Mouse (Mus musculus) ZHBTc4 (cell line): ENCODE results near the gene Trp53i11.

ENCODE experiments used
- DNase-seq: peaks from one replicate; pipeline ENCODE4 v3.0.0-alpha.2; 2011; ENCODE audit warnings: low read depth, low spot score

Trp53i11 gene

GRCm38 (mm10) chr2:93171929-93172328 lies 15.4 kb upstream of the Trp53i11 start:
- DNase-seq = no peak

- no peak for DNase-seq
Observed at GRCm38 (mm10) chr2:93172460-93172859, 14.9 kb upstream of the Trp53i11 start.

- no peak for DNase-seq
Observed at GRCm38 (mm10) chr2:93174159-93174558, 13.2 kb upstream of the Trp53i11 start.

- no peak for DNase-seq
Observed at GRCm38 (mm10) chr2:93175278-93175677, 12.1 kb upstream of the Trp53i11 start.

GRCm38 (mm10) chr2:93175721-93176120 lies 11.6 kb upstream of the Trp53i11 start:
- no peak for DNase-seq

- DNase-seq = no peak
Observed at GRCm38 (mm10) chr2:93176193-93176798, 11.1 kb upstream of the Trp53i11 start.

GRCm38 (mm10) chr2:93176871-93177667 lies 10.3 kb upstream of the Trp53i11 start:
- DNase-seq = peak; percentile 93

- DNase-seq = peak; percentile 30
Observed at GRCm38 (mm10) chr2:93177668-93178312, 9.6 kb upstream of the Trp53i11 start.

GRCm38 (mm10) chr2:93178313-93178677 lies 9.1 kb upstream of the Trp53i11 start:
- no peak for DNase-seq

GRCm38 (mm10) chr2:93179603-93180002 lies 7.7 kb upstream of the Trp53i11 start:
- no peak for DNase-seq

- peak; percentile 34 for DNase-seq
Observed at GRCm38 (mm10) chr2:93180077-93180844, 7.1 kb upstream of the Trp53i11 start.

GRCm38 (mm10) chr2:93182859-93183258 lies 4.5 kb upstream of the Trp53i11 start:
- no peak for DNase-seq

- peak; percentile 57 for DNase-seq
Observed at GRCm38 (mm10) chr2:93188020-93188760, 842 bp downstream of the Trp53i11 start.

- DNase-seq = peak; percentile 64
Observed at GRCm38 (mm10) chr2:93188761-93189458, 1.6 kb downstream of the Trp53i11 start.

- DNase-seq = peak; percentile 39
Observed at GRCm38 (mm10) chr2:93190771-93191487, 3.6 kb downstream of the Trp53i11 start.

- peak; percentile 57 for DNase-seq
Observed at GRCm38 (mm10) chr2:93191488-93192181, 4.3 kb downstream of the Trp53i11 start.

- no peak for DNase-seq
Observed at GRCm38 (mm10) chr2:93192182-93192560, 4.8 kb downstream of the Trp53i11 start.

- DNase-seq = no peak
Observed at GRCm38 (mm10) chr2:93192671-93193080, 5.3 kb downstream of the Trp53i11 start.

- DNase-seq = no peak
Observed at GRCm38 (mm10) chr2:93193806-93194205, 6.5 kb downstream of the Trp53i11 start.
